Mouse (Mus musculus) heart, postnatal 0 days (tissue): ENCODE data around the gene Gprc5b. TPM values are rescaled to one million over a fixed set of nuclear protein-coding genes. Genes with fewer than 3 reads are reported as not detected.

ENCODE experiments used
- ATAC-seq: fragments of 200-750 bp; cut with Nextera tagmentation; 2 replicates; pipeline ENCODE4 v1.8.0; 2017; ENCODE audit warnings: low read depth, moderate number of reproducible peaks, moderate library complexity; ENCODE audit not compliant: insufficient read depth
- DNase-seq: peaks from one replicate; pipeline ENCODE4 v3.0.0-alpha.2; 2016; ENCODE audit warnings: low spot score
- H3K27ac ChIP-seq: fragments of 300-500 bp; sonication (generic); 2 replicates; pipeline ENCODE4 v1.5.1; 2014; ENCODE audit warnings: low read depth, mild to moderate bottlenecking
- H3K27me3 ChIP-seq: fragments of 300-500 bp; sonication (generic); 2 replicates; pipeline ENCODE4 v1.6.1; 2014; ENCODE audit warnings: low read length, mixed read lengths; ENCODE audit not compliant: control insufficient read depth, insufficient read depth
- H3K36me3 ChIP-seq: fragments of 300-500 bp; sonication (generic); replicated peaks from 2 replicates; pipeline ENCODE4 v1.6.1; 2014; ENCODE audit warnings: low read length, mixed read lengths; ENCODE audit not compliant: control insufficient read depth, insufficient read depth
- H3K4me1 ChIP-seq: fragments of 300-500 bp; sonication (generic); 2 replicates; pipeline ENCODE4 v1.6.1; 2014; ENCODE audit warnings: antibody characterized with exemption; ENCODE audit not compliant: control insufficient read depth, insufficient read depth
- H3K4me2 ChIP-seq: fragments of 300-500 bp; sonication (generic); 2 replicates; pipeline ENCODE4 v1.6.1; 2014; ENCODE audit warnings: low read depth, mild to moderate bottlenecking, low read length, moderate library complexity
- H3K4me3 ChIP-seq: fragments of 300-500 bp; sonication (generic); 2 replicates; pipeline ENCODE4 v1.5.1; 2014; ENCODE audit warnings: low read depth, low read length
- H3K9ac ChIP-seq: fragments of 300-500 bp; sonication (generic); replicated peaks from 2 replicates; pipeline ENCODE4 v1.6.1; 2014; ENCODE audit warnings: low read depth, low read length, mixed read lengths
- H3K9me3 ChIP-seq: fragments of 300-500 bp; sonication (generic); replicated peaks from 2 replicates; pipeline ENCODE4 v1.6.1; 2016; ENCODE audit warnings: low read length; ENCODE audit not compliant: control insufficient read depth
- CTCF ChIP-seq: IDR thresholded peaks from 2 replicates; pipeline ENCODE4 v1.5.1; 2016; ENCODE audit warnings: antibody characterized with exemption, control low read depth, low read depth
- EP300 ChIP-seq: IDR thresholded peaks from 2 replicates; pipeline ENCODE4 v1.6.1; 2016; ENCODE audit warnings: antibody characterized with exemption, low read depth
- WGBS: fragments of 180-500 bp; shearing (Covaris S2); extraction: QIAGEN DNeasy Blood & Tissue Kit; methylation state at CpG from one replicate; pipeline ENCODE4 v1.1.7; 2014; 5-methylcytosine and 5-hydroxymethylcytosine counted together
- polyA plus RNA-seq: library from polyadenylated mRNA; unstranded; fragments of >200 nt; fragmentation: Nextera tagmentation; extraction: Ambion mirVana; gene quantifications from 2 replicates; pipeline ENCODE4 v1.2.1, GENCODE M21; 2015
- total RNA-seq: library from RNA; depleted of rRNA; stranded (reverse); fragments of >200 nt; gene quantifications from 2 replicates; pipeline ENCODE4 v1.2.3, GENCODE M21; 2014; ENCODE audit warnings: low replicate concordance

Gprc5b gene
- total and polyA plus RNA-seq, 2 experiments from 2014 or later: 3.9 to 39.7 TPM

DNA sequence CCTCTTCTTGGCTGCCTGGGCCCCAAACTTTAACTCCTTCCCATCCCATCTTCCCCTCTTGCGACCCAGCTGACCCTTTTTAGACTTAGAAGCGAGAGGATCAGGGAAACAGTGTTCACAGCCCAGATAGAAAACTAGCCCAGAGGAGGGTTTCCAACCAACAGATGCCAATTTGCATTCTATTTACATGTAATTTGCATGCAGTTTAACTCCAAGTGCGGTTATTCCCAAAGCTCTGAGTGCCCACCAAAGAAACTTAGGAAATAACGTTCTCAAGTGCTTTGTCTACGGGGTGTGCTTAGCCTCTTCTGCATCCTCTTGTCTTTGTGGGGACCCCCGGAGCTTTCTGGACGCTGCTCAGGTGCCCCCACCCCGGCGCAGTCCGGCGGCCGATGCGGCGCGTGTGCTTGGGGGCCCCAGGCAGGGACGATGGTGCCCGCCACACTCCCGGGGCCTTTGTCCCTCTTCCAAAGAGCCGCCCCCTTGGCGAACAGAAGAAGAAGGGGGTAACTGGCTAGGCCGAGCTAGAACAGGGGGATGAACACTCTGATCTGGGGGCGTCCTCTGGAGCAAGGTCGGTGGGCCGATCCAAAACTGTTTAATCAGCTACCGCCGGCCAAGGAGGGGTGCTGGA, 1.3 kb downstream of the Gprc5b start:
- H3K4me3 ChIP-seq: peak overlapping the region; percentile 56
- H3K36me3 ChIP-seq: no peaks in the 10 kb centered on the region
- H3K4me1 ChIP-seq: peaks cover 37% of the 10 kb centered on the region
- peak overlapping the region; percentile 76 for H3K4me2 ChIP-seq
- H3K27me3 ChIP-seq: no peaks in the 10 kb centered on the region
- no peaks in the 10 kb centered on the region for H3K9me3 ChIP-seq
- TF ChIP-seq CTCF (no peak), EP300 (no peak)
- H3K9ac ChIP-seq: peak overlapping the region; percentile 63
- 6% methylated on average over 26 of the region's 26 CpGs for WGBS
- H3K27ac ChIP-seq: peak overlapping the region; percentile 9
- no peak for DNase-seq
- no peak for ATAC-seq

DNA sequence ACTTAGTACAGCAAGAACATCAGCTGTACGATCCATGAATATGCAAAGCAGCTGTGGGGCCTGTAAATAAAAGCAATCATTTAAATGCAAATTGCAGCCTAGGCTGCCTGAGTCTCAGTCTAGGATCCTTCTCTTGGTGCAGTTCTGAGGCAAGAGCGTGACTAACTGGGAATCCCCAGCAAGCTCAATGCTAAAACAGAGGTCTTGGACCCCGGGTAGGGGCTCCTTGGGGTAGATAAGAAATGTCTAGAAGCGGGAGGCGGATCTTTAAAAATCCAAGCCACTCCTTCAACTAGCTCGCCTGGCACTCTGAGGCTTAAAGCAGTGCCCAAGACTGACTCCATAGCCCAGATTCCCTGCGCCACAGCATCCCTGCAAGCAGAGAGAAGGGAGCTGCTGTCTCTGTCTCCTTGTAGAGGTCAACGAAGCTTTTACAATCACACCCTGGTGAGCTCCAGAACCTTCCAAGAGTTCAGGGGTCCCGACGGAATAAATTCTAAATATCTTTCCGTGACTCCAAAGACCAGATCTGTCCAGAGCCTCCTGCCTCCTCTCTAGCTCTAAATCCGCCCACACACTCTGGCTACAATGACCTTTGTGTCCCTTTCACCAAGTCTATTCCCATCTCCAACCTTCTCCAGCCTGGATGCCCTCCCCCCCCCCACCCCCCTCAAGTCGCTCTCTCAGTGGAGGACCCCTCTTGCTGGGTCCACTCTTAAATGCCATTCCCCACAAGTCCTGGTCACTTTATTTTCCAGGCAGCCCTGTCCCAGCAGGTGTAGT, 2.2 kb downstream of the Gprc5b start:
- Histone ChIP-seq H3K36me3 (no peaks in the 10 kb centered on the region), H3K27ac (peak overlapping the region; percentile 37), H3K4me3 (peak overlapping the region; percentile 56), H3K27me3 (no peaks in the 10 kb centered on the region), H3K9me3 (no peaks in the 10 kb centered on the region), H3K4me1 (peaks cover 37% of the 10 kb centered on the region), H3K9ac (no peak overlapping the region), H3K4me2 (peak overlapping the region; percentile 76)
- no peak for TF ChIP-seq EP300
- no peak for TF ChIP-seq CTCF
- ATAC-seq (no peak), DNase-seq (no peak)
- WGBS: 46% methylated on average over 13 of the region's 13 CpGs

DNA sequence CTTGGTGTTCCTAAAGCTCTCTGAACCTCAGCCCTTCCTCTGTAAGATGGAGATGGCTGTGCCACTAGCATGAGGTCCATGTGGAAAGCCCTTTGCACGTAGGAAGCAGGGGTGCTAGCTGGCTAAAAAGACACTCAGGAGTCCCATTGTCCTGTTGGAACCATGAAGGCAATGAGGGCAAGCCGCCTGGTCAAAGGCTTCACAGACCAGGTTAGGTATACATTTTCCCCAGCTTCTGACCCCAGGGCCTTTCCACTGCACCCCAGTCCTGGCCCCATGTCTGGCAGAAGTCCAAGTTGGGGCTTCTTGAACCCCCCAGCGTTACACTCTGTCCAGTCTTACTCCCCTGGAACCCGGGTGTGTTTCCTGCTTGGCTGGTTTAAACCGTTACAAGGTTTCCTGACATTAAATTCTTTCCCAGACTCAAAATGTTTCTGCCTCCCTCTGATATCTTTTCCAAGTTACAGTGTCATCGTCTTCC, 2.9 kb downstream of the Gprc5b start:
- TF ChIP-seq EP300 (no peak), CTCF (no peak)
- no peak for DNase-seq
- Histone ChIP-seq H3K27me3 (no peaks in the 10 kb centered on the region), H3K4me3 (no peak overlapping the region), H3K27ac (peak overlapping the region; percentile 37), H3K4me2 (peak overlapping the region; percentile 76; the same call in 1 of the 2 replicates), H3K9ac (no peak overlapping the region), H3K9me3 (no peaks in the 10 kb centered on the region), H3K4me1 (peaks cover 37% of the 10 kb centered on the region), H3K36me3 (no peaks in the 10 kb centered on the region)
- WGBS: 48% methylated on average over 6 of the region's 6 CpGs
- no peak for ATAC-seq

DNA sequence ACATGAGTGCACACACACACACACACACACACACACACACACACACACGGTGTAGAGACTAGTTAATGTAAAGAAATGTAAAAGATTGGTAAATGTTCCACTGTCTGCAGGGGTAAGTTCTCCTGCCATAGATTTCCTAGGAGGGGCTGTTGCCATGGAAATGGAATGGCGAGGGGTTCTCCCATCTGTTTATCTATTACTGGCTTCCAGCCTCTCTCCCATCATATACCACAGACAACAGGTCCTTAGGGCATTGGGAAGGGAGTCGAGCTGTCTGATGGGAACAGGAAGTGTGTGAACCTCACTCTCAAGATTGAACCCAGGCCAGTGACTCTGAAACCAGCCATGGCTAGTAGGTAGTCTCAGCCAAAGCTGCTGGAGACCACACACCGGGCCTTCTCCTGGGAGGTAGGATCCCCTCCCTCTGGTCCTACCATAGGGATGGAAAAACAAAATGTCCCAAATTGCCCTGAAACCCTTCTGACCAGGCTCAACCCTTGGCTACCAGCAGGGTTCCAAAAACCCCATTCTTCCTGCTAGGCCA, 3.6 kb downstream of the Gprc5b start:
- DNase-seq (no peak), ATAC-seq (no peak)

DNA sequence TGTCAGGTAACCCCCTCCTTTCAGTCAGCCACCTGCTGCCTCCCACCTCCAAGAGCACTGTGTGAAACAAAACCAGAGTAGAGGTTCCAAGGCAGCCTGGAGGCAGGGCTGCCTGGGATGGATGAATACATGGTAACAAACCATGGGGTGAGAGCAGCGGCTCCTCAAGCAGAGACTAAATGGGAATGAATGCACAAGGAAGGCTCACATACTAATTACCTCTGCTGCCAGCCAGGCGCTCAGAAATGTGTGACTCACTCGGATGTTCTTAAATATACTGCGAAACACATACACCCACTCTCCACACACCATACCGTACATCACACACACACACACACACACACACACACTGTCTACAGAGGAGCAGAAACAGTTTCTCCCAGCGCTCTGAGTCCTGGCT, 4.7 kb downstream of the Gprc5b start:
- no peaks in the 10 kb centered on the region for H3K27me3 ChIP-seq
- no peak overlapping the region for H3K4me2 ChIP-seq
- DNase-seq (no peak), ATAC-seq (no peak)
- no peak overlapping the region for H3K4me3 ChIP-seq
- H3K9ac ChIP-seq: no peak overlapping the region
- no peaks in the 10 kb centered on the region for H3K9me3 ChIP-seq
- peaks cover 29% of the 10 kb centered on the region for H3K4me1 ChIP-seq
- WGBS: 78% methylated on average over 6 of the region's 6 CpGs
- H3K36me3 ChIP-seq: no peaks in the 10 kb centered on the region
- no peak overlapping the region for H3K27ac ChIP-seq
- TF ChIP-seq CTCF (no peak), EP300 (no peak)

More for the DNA sequence above, 3.6 kb downstream of the Gprc5b start:
- H3K27ac ChIP-seq: no peak overlapping the region; the same call in 1 of the 2 replicates
- no peaks in the 10 kb centered on the region for H3K9me3 ChIP-seq
- H3K27me3 ChIP-seq: no peaks in the 10 kb centered on the region
- H3K9ac ChIP-seq: no peak overlapping the region
- peaks cover 37% of the 10 kb centered on the region for H3K4me1 ChIP-seq
- TF ChIP-seq EP300: no peak
- TF ChIP-seq CTCF: no peak
- no peak overlapping the region for H3K4me2 ChIP-seq
- 57% methylated on average over 4 of the region's 4 CpGs for WGBS
- no peak overlapping the region for H3K4me3 ChIP-seq
- H3K36me3 ChIP-seq: no peaks in the 10 kb centered on the region
